ENCODE assay signal across 16 mouse cellular contexts in genomic region chr10:111801021-111801793, GRCm38 (mm10).
DNase-seq lines count a peak whose midpoint lies in the region; ATAC-seq lines count a peak whose summit lies in the region.
"Had no signal": no experiment of that assay in that cellular context is flagged by ENCODE, and none has a peak within 500 bp of the region (broad histone marks: within the 10 kb centered on the region; RNA-seq: fewer than 3 reads in every experiment).

No protein-coding gene starts in this region.

- no peak overlapping the region for H3K4me2 ChIP-seq in hindbrain, embryonic 16.5 days (ENCODE audit: low read length)
- H3K4me2 ChIP-seq in hindbrain, embryonic 11.5 days (replicated peaks; ENCODE audit: low read depth, low read length): no peak overlapping the region
- peak overlapping the region; percentile 34 for H3K4me2 ChIP-seq in heart, embryonic 15.5 days
- H3K4me2 ChIP-seq in intestine, embryonic 16.5 days (ENCODE audit: low read depth, low read length): no peak overlapping the region
- H3K4me2 ChIP-seq: forebrain, embryonic 12.5 days had no signal

- peak; percentile 34; the same call in 1 of the 2 replicates for ATAC-seq in hindbrain, embryonic 16.5 days
- no peak for ATAC-seq in hindbrain, embryonic 11.5 days (ENCODE audit: low FRiP score)
- no peak for ATAC-seq in heart, embryonic 15.5 days (replicated peaks; ENCODE audit: insufficient number of reproducible peaks, insufficient read depth, low FRiP score, low read depth)
- ATAC-seq in intestine, embryonic 16.5 days: no peak
- ATAC-seq: activated CD4-positive, CD25-positive, alpha-beta regulatory T cell, adult 4 months had no signal

- no peaks in the 10 kb centered on the region for H3K27me3 ChIP-seq in hindbrain, embryonic 16.5 days (replicated peaks; ENCODE audit: control insufficient read depth, insufficient read depth, low read length)
- H3K27me3 ChIP-seq in hindbrain, embryonic 11.5 days (ENCODE audit: control insufficient read depth, insufficient read depth, low read length): no peaks in the 10 kb centered on the region
- no peaks in the 10 kb centered on the region for H3K27me3 ChIP-seq in heart, embryonic 15.5 days
- no peaks in the 10 kb centered on the region for H3K27me3 ChIP-seq in intestine, embryonic 16.5 days (replicated peaks; ENCODE audit: control insufficient read depth, insufficient read depth, low read length)

- no peak for DNase-seq in hindbrain, embryonic 11.5 days (ENCODE audit: low spot score)
- peak; percentile 37 for DNase-seq in adrenal gland, postnatal 10 days
- DNase-seq in adrenal gland, postnatal 25 days: peak; percentile 25
- DNase-seq in urinary bladder, postnatal 4 days (ENCODE audit: low spot score in 2 of 2): no peak
- no peak for DNase-seq in cerebellum, postnatal 25 days
- DNase-seq: cerebellum, adult 2 months; liver; lung, postnatal 4 days; thymus, postnatal 36 days had no signal

- no peak overlapping the region for H3K27ac ChIP-seq in hindbrain, embryonic 16.5 days (ENCODE audit: low read depth, low read length)
- no peak overlapping the region for H3K27ac ChIP-seq in hindbrain, embryonic 11.5 days (ENCODE audit: low read depth, low read length)
- no peak overlapping the region for H3K27ac ChIP-seq in heart, embryonic 15.5 days
- H3K27ac ChIP-seq in intestine, embryonic 16.5 days (ENCODE audit: low read length): no peak overlapping the region
- H3K27ac ChIP-seq: forebrain, embryonic 12.5 days; heart, adult 2 months; layer of hippocampus, adult 2 months had no signal

- H3K4me1 ChIP-seq in hindbrain, embryonic 16.5 days (ENCODE audit: control insufficient read depth, insufficient read depth, low read depth, low read length): peaks cover 9% of the 10 kb centered on the region
- H3K4me1 ChIP-seq in hindbrain, embryonic 11.5 days (replicated peaks; ENCODE audit: control insufficient read depth, insufficient read depth, low read length): no peaks in the 10 kb centered on the region; the same call in 1 of the 2 replicates
- peaks cover 16% of the 10 kb centered on the region for H3K4me1 ChIP-seq in heart, embryonic 15.5 days (replicated peaks)
- 0 out of 2 replicates have a peak, but pooled peaks cover 6% of the 10 kb centered on the region for H3K4me1 ChIP-seq in intestine, embryonic 16.5 days (ENCODE audit: control insufficient read depth, insufficient read depth, low read length)

- H3K36me3 ChIP-seq in hindbrain, embryonic 16.5 days (ENCODE audit: control insufficient read depth, insufficient read depth, low read length): no peaks in the 10 kb centered on the region
- H3K36me3 ChIP-seq in hindbrain, embryonic 11.5 days (ENCODE audit: control insufficient read depth, insufficient read depth, low read length): no peaks in the 10 kb centered on the region
- H3K36me3 ChIP-seq in heart, embryonic 15.5 days: no peaks in the 10 kb centered on the region
- H3K36me3 ChIP-seq in intestine, embryonic 16.5 days (ENCODE audit: control insufficient read depth, insufficient read depth, low read length): no peaks in the 10 kb centered on the region
- H3K36me3 ChIP-seq: forebrain, embryonic 12.5 days had no signal

- no peaks in the 10 kb centered on the region for H3K9me3 ChIP-seq in hindbrain, embryonic 16.5 days (ENCODE audit: control insufficient read depth, low read length)
- H3K9me3 ChIP-seq in hindbrain, embryonic 11.5 days (ENCODE audit: control insufficient read depth, low read length): no peaks in the 10 kb centered on the region
- no peaks in the 10 kb centered on the region for H3K9me3 ChIP-seq in heart, embryonic 15.5 days (replicated peaks)
- no peaks in the 10 kb centered on the region for H3K9me3 ChIP-seq in intestine, embryonic 16.5 days (ENCODE audit: control insufficient read depth, low read length)
- H3K9me3 ChIP-seq: forebrain, embryonic 12.5 days had no signal

- 41% methylated on average over 12 of the region's 12 CpGs for WGBS in hindbrain, embryonic 16.5 days
- WGBS in hindbrain, embryonic 11.5 days: 48% methylated on average over 12 of the region's 12 CpGs
- WGBS in heart, embryonic 15.5 days: 27% methylated on average over 12 of the region's 12 CpGs
- WGBS in intestine, embryonic 16.5 days: 41% methylated on average over 12 of the region's 12 CpGs

- H3K9ac ChIP-seq in hindbrain, embryonic 16.5 days (ENCODE audit: low read depth, low read length): no peak overlapping the region
- H3K9ac ChIP-seq in hindbrain, embryonic 11.5 days (ENCODE audit: low read depth, low read length): no peak overlapping the region
- no peak overlapping the region for H3K9ac ChIP-seq in heart, embryonic 15.5 days
- H3K9ac ChIP-seq in intestine, embryonic 16.5 days (ENCODE audit: low read depth, low read length): no peak overlapping the region
- H3K9ac ChIP-seq: forebrain, embryonic 12.5 days had no signal

- no peak overlapping the region for H3K4me3 ChIP-seq in hindbrain, embryonic 16.5 days (ENCODE audit: low read length)
- H3K4me3 ChIP-seq in hindbrain, embryonic 11.5 days (ENCODE audit: low read depth, low read length): no peak overlapping the region
- H3K4me3 ChIP-seq in heart, embryonic 15.5 days: no peak overlapping the region
- no peak overlapping the region for H3K4me3 ChIP-seq in intestine, embryonic 16.5 days (ENCODE audit: low read length)
- H3K4me3 ChIP-seq: forebrain, embryonic 12.5 days; heart, adult 2 months; layer of hippocampus, adult 2 months had no signal

Comparison
In these comparisons a context has a peak if more than half of its experiments do, and no peak if none do; other contexts are left out.
1. DNase-seq: peak in adrenal gland, postnatal 10 days (single experiment) and adrenal gland, postnatal 25 days (single experiment); none in hindbrain, embryonic 11.5 days (single experiment), urinary bladder, postnatal 4 days (0 of 2) and cerebellum, postnatal 25 days (0 of 2).